Mouse (Mus musculus) urinary bladder, postnatal 25 days (tissue): ENCODE measurements around the gene Itprip.

ENCODE experiments used
- DNase-seq: peaks from one replicate; pipeline ENCODE4 v3.0.0; 2022; ENCODE audit warnings: low spot score

Itprip gene

GRCm38 (mm10) chr19:47914191-47914590, 4.9 kb downstream of the Itprip start:
- no peak for DNase-seq

GRCm38 (mm10) chr19:47913344-47913743, 5.8 kb downstream of the Itprip start:
- DNase-seq = no peak

GRCm38 (mm10) chr19:47910751-47911150, 8.3 kb downstream of the Itprip start:
- DNase-seq = no peak

- DNase-seq = no peak
Measured at GRCm38 (mm10) chr19:47910117-47910618, 8.9 kb downstream of the Itprip start.

- DNase-seq = no peak
Measured at GRCm38 (mm10) chr19:47909387-47910116, 9.5 kb downstream of the Itprip start.

GRCm38 (mm10) chr19:47908961-47909371, 10.1 kb downstream of the Itprip start:
- no peak for DNase-seq

GRCm38 (mm10) chr19:47907596-47907995, 11.5 kb downstream of the Itprip start:
- no peak for DNase-seq

GRCm38 (mm10) chr19:47905603-47906002, 13.5 kb downstream of the Itprip start:
- no peak for DNase-seq

GRCm38 (mm10) chr19:47905081-47905480, 14.0 kb downstream of the Itprip start:
- DNase-seq = no peak

- DNase-seq = no peak
Measured at GRCm38 (mm10) chr19:47903679-47904078, 15.4 kb downstream of the Itprip start.

GRCm38 (mm10) chr19:47902316-47903201, 16.5 kb downstream of the Itprip start:
- DNase-seq = no peak

- DNase-seq = no peak
Measured at GRCm38 (mm10) chr19:47900558-47900957, 18.5 kb downstream of the Itprip start.

- DNase-seq = no peak
Measured at GRCm38 (mm10) chr19:47900012-47900411, 19.1 kb downstream of the Itprip start.

- no peak for DNase-seq
Measured at GRCm38 (mm10) chr19:47898472-47899079, 20.5 kb downstream of the Itprip start.

- no peak for DNase-seq
Measured at GRCm38 (mm10) chr19:47893092-47893491, 26.0 kb downstream of the Itprip start.

- no peak for DNase-seq
Measured at GRCm38 (mm10) chr19:47891562-47892312, 27.4 kb downstream of the Itprip start.

GRCm38 (mm10) chr19:47890489-47891130, 28.5 kb downstream of the Itprip start:
- no peak for DNase-seq

- DNase-seq = no peak
Measured at GRCm38 (mm10) chr19:47888037-47888436, 31.1 kb downstream of the Itprip start.

- no peak for DNase-seq
Measured at GRCm38 (mm10) chr19:47887417-47887816, 31.7 kb downstream of the Itprip start.

- no peak for DNase-seq
Measured at GRCm38 (mm10) chr19:47886617-47887016, 32.5 kb downstream of the Itprip start.

- no peak for DNase-seq
Measured at GRCm38 (mm10) chr19:47885886-47886285, 33.2 kb downstream of the Itprip start.
